Mouse (Mus musculus): Measurements from ENCODE around the gene Lypd4.
A peak's percentile ranks its signal among the peaks of the same experiment; 100 is the strongest.

Lypd4 gene

GRCm38 (mm10) chr7:24889431-24890220 lies 19.9 kb upstream of the Lypd4 start:
- no peak for DNase-seq (ENCODE audit: low read depth, low spot score)

DNA sequence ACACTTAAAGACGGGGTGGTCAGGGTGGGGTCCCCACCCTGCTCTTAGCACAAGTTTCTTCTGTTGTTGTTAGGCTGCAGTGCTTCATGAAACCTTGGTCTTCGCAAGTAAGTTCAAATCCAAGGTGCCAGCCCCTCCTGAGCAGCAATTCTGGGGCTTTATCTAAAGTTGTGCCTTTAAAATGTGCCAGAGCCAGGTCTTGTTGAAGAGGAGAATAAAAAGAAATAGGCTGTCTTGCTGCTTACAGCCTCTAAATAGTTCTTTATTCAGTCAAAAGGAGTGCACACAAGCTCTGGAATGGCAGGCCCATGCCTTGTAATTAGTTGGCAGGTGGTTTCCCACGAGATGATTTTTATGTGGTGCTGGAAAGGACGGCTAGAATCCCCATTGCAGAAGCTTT lies 17.4 kb upstream of the Lypd4 start:
- DNase-seq (ENCODE audit: low read depth, low spot score): no peak

DNA sequence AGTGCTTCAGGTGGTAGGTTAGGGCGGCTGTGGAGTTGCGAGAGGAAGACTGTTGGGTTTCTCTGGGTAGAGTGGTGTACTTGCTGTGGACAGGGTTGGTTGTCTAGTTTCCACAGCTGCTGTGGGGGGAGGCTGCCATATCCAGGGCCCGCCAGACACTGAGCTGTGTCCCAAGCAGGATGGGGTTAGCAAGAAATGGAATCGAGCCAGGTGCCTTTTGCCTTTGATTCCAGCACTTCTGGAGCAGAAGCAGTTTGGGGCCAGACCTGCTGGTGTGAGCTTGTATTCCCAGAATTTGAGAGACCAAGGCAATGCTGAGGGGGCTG lies 16.5 kb upstream of the Lypd4 start:
- DNase-seq (ENCODE audit: low read depth, low spot score): no peak

DNA sequence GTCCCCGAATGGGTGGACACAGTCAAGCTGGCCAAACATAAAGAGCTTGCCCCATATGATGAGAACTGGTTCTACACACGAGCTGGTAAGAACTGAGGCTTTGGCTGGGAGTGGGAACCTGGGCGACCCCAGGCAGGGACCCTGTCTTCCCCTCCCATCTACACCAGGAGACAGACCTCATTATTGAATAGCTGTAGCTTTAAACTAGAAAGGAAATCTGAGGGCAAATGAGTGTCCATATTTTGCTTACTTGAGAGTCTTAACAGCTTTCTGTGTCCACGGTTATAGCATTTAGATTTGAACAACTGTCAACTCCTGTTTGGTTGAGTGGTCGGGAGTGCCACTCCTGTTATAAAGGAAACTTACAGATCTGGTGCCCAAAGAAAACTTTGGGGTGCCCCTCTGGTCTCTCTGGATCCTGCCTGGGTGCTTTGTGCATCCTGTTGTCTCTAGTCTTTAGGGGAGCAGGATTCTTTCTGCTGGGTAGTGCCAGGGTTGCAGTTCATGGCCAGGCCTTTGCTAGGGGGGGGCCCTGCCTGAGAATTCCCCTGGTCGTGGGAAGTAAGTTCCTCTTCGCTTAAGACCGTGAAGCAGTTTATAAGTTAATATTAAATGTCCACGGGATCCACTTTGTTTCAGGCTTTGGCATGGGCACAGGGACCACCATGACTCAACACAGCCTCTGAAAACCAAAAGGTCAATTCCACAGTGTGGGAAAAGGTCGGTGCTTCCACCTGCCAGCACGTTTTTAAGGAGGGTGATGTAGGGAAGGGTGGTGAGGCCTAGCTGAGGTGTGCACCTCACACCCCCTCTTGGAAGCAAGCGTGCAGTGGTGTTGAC lies 15.9 kb upstream of the Lypd4 start:
- DNase-seq (ENCODE audit: low read depth, low spot score): no peak

DNA sequence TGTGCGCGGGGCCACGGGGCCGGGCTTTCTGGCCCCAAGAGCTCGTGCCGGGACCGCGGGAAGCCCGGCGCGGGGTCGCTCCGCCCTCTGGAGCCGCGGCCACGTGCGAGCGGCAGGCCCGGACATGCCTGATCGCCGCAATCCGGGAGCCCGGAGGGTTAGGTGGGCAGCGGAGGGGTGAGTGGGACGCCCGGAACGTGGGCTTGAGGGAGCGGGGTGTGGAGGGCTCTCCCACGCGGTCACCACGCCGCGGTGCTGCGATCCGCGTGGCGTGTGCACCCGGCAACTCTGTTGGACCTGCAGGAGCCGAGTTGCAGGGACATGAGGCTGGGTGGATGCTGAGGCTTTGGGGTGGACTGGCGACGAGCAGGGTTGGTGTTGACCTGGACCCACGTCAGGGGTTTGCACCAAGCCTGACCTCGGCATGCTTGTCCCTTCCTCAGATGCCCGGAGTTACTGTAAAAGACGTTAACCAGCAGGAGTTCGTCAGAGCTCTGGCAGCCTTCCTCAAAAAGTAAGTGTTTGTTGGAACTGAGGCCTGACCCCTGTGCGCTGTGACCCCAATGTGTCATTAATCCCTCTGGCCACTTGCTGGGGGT lies 15.1 kb upstream of the Lypd4 start:
- no peak for DNase-seq (ENCODE audit: low read depth, low spot score)

GRCm38 (mm10) chr7:24883896-24884692 lies 14.4 kb upstream of the Lypd4 start, which contains the start of gene Rps19:
Rps19 (plus strand) TSS chr7:24884371.
- DNase-seq (ENCODE audit: low read depth, low spot score): peak; percentile 99

GRCm38 (mm10) chr7:24882416-24883199 lies 12.9 kb upstream of the Lypd4 start:
- no peak for DNase-seq (ENCODE audit: low read depth, low spot score)

- DNase-seq (ENCODE audit: low read depth, low spot score): no peak
These were observed 9.9 kb upstream of the Lypd4 start for GRCm38 (mm10) chr7:24879620-24880019.

DNA sequence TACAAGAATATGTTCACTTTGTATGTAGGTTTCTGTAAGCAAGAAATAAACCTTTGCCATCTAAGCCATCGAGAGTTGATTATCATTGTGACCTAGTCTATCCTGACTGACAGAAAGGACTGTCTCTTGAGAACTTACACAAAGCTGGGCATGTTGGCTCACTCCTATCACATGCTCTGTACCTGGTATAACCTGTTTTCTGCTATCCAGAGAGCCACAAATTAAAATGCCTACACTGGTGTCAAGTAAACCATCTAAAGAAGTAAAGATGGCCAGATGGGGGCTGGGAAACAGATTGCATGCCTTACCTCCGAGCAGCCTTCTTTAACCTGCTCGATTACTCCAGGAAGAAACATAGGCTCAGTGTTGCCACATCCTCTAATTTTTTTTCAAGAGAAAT lies 7.8 kb upstream of the Lypd4 start:
- DNase-seq (ENCODE audit: low read depth, low spot score): no peak

DNA sequence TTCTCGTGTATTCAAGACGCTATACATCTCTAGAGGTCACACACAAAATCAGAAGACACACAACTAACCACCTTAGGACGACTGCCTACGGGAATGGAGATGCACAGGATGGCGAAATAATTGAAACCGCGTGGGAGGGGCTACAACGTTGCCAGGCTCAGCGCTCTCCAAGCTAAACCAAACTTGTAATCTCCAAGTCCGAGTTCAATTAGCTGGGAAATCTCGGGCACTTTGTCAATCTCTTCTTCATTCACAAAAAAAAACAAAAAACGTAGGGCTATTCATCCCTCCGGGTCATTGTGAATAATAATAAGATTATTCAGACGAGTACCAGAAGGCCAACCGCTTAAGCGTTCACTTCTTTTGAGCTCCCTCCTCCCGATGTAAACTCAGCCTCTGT lies 661 bp downstream of the Lypd4 start:
- DNase-seq (ENCODE audit: low read depth, low spot score): no peak

DNA sequence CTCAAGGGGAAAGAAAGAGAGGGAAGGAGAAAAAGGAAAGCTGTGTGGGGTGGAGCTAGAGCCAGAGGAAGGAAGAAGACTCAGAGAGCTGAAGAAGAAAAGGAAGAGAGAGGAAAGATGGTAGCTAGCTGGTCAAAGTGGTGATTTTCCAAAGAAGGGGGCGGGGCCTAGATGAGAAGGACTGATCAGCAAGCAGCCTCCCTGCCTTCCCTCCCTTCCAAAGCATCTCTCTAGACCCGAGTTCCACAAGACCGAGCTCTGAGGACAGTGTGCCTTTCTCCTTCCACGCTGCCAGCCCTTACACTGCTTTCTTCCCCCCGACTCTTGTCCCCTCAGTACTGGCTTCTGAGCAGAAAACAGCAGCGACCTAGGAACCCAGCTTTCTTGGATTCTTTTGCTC lies 5.6 kb downstream of the Lypd4 start:
- DNase-seq (ENCODE audit: low read depth, low spot score): no peak

- DNase-seq (ENCODE audit: low read depth, low spot score): no peak
These were observed 6.9 kb downstream of the Lypd4 start for GRCm38 (mm10) chr7:24862853-24863252.

DNA sequence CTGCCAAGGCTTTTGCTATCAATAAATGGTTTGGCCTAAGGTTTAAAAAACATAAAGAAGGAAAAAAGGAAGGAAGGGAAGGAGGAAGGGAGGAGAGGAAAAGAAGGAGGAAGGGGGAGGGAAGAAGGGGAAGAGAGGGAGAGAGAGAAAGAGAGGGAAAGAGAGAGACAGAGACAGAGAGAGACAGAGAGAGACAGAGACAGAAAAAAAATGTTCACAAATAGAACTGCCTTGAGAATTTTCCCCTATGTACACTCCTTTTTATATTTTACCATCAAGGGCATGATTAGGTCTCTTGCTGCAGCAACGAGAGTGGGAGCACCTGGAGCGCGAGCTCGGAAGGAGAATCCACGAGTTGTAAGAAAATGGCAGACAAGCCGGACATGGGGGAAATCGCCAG lies 7.8 kb downstream of the Lypd4 start, which contains the start of gene Gm9844:
Gm9844 (plus strand) TSS at position 301 of the 400 bp plus-strand sequence.
- no peak for DNase-seq (ENCODE audit: low read depth, low spot score)

DNA sequence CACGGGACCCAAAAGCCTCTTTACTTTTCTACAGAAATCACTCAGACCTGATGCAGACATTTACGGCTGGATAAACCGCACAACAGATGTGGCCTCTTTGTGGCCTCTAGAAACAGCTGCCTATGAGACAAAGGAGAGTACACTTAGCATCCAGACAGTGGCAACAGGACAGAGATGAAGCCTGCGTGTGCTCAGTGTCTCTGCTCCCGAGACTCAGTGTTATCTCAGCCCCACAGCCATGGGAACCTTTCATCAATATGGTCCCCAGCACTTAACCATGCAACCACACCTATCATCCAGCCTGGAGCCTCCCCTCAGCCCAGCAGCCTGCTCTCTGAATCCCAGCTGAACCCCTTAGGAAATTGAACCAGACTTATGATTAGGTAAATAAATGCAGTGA lies 10.5 kb downstream of the Lypd4 start:
- peak; percentile 78 for DNase-seq (ENCODE audit: low read depth, low spot score)

- no peak for DNase-seq (ENCODE audit: low read depth, low spot score)
These were observed 13.2 kb downstream of the Lypd4 start for GRCm38 (mm10) chr7:24856460-24857120.

DNA sequence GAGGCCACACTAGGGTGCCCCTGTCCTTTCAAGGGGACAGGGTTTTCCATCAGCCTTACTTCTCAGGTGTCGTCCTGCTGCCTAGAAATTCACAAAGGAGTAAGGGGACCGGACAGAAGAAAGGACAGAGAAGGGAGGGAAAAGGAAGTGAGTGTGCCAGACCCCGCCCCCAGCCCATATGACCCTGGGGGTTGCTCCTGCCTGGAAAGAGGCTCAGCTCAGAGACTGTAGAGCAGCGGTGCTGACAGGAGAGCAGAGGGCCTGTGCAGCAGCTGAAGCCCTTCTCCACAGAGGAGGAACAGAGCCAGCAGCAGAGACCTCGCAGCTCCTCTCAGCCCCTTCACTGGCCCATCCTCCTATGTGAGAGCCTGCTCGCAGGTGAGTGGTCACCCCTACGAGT lies 16.0 kb downstream of the Lypd4 start:
- DNase-seq (ENCODE audit: low read depth, low spot score): no peak

- DNase-seq (ENCODE audit: low read depth, low spot score): no peak
These were observed 16.5 kb downstream of the Lypd4 start for GRCm38 (mm10) chr7:24853233-24853563.

DNA sequence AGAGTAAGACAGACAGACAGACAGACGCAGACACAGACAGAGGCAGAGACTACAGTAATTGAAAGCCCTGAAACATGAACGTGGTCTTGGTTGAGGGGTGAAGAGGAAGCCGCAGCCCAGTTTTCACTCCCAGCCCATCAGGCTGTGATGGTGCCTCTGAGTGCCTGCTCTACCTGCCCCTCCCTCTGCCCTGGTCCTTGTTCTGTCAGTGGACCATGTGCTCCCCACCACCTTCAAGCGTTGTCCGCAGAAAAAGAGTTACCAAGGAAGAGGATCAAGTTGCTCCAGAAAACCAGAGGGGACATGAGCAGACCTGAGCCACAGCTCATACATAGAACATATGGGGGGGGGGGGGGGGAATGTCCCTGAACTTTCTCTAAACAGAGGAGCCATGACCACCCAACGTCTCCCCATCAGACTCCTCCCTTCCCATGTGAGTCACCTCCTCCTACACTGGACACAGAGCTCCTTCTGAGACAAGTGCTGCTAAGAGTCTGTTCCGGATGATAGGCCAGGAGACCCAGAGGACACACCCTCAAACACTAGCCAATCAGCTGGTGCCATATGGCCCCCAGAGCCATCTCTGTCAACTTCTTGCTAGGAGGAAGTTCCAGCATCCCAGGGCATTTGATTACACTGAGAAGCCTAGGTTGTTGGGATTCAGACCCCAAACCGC lies 17.0 kb downstream of the Lypd4 start:
- peak; percentile 88 for DNase-seq (ENCODE audit: low read depth, low spot score)

- peak; percentile 30 for DNase-seq (ENCODE audit: low read depth, low spot score)
These were observed 18.0 kb downstream of the Lypd4 start for GRCm38 (mm10) chr7:24851596-24852325.
